Mouse (Mus musculus) ovary, postnatal 36 days (tissue): Measurements from ENCODE around the gene Cacnb4.

ENCODE experiments used
- DNase-seq: peaks from one replicate; pipeline ENCODE4 v3.0.0; 2022; ENCODE audit warnings: low spot score, mixed read lengths

Gene Cacnb4

DNA sequence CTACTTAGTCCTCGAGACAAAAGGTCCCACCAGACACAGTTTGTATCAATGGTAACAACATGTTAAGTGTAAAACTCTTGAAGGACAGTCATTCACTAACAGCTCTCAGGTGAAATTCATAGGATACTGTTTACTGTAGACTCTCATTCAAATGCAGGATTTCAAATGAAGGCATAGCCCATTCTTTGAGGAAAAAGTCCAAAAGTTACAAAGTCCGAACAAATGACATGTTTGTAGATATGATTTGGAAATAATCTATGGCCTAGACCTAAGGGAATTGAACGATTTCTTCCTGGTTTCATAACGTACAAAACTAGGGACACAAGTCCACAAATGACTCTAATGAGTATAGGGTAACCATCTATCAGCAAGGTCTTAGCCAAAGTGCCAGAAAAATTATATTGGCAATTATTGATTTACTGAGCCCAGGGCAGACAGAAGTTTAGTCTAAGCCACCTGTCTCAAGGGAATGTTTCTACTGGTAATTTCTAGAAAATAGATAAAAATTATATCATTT lies 206.5 kb downstream of the Cacnb4 start:
- DNase-seq: no peak

DNA sequence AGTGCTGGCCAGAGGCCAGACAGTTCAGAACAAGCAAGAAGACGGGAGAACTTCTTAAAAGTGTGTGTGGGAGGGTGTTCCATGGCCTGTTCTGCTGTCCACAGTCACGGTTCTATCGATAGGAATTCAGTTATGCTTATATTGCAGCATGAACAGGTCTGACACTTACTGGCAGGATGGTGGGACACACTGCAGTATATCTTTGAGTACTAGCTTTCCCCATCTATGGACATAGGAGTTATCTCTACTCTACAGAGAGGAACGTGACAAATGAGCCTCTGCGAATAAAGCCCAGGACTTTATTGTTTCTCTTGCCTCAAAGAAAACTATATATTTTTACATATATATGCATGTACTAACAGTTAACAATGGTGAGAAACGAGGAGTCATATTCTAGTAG lies 209.0 kb downstream of the Cacnb4 start:
- no peak for DNase-seq

DNA sequence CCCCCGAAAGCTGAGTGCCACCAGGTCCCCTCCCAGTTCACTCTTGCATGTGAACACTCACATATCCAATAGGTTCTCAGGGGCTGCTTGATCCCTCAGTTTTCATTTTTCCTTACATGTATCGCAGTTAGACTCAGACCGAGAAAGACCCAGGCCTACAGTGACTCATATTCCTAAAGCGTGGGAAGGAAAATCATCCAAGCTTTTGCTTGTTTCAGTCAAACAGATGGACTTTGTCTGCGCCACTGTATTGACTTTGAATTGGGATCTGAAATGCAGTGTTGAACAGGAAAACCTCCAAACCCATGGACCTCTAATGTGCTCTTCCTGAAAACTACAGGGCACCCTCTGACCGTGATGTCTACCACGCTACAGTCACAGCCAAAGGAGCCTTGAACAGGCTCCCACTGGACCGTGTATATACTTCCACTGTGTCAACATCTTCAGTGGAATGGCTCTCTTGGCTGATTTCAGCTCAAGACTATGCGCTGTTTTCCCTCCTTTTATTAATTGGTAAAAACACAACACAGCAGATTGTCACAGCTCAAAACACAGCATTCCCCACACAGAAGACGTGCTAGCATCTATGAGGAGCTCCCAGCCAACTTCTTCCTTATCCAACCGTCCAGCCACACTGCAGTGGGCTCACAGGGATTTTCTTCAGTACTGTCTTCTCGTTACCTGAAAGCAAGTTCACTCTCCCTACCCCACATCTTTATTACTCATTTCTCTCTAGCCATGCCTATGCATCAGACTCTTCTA lies 215.2 kb downstream of the Cacnb4 start:
- DNase-seq: no peak

DNA sequence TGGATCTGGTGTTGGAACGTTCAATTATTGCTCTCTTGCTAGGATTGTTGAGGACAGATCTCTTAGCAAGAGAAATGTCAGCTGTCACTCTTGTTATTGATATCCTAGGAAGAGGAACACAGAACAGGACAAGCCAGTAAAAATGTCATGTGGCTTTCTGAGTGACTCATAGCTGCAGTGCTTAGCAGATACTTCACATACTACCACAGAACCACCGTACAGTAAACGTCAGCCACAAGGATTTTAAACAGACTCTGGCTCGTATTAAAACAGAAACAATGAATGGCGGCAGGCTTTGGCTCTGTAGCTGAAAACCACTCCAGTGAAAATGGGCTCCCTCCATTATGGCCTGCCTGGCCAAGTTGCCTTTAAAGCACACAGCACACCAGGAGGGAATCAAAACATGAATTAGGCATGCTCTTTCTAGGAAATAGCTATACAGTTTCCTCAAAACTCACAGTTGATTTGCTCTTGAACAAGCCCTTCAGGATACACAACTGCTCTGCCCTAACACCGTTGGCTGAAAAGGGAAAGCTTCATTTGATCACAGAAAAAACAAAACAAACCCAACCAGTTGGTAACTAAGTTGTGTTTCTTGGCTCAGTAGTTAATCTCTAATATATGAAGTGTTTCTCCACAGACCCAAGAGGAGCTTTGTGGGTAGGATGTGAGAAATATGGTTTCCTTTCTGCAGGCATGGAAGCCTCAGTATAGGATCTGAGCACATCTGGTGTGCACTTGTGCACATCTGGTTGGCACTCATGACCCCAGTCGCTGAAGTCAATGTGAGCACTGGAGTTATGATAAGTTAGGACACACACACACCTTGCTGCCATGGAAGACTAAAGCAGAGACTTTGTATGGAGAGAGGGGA lies 220.8 kb downstream of the Cacnb4 start:
- DNase-seq: no peak

DNA sequence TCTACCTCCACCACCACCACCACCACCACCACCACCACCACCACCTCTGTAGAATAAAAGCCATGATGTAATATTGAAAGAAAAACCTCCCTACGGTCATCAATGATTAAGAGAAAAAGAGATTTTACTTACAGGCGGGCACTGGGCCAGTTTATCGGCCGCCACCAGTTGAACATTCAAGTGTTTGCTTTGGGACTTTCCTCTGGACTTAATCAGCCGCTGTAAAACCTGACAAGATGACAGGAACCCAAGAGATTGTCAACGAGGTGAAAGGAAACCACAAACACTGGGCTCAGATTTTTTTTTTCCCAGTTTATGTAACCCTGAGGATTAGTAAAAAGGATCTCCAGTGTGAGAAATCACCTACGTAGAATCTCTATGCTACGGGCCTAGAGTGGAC lies 226.8 kb downstream of the Cacnb4 start:
- no peak for DNase-seq

DNA sequence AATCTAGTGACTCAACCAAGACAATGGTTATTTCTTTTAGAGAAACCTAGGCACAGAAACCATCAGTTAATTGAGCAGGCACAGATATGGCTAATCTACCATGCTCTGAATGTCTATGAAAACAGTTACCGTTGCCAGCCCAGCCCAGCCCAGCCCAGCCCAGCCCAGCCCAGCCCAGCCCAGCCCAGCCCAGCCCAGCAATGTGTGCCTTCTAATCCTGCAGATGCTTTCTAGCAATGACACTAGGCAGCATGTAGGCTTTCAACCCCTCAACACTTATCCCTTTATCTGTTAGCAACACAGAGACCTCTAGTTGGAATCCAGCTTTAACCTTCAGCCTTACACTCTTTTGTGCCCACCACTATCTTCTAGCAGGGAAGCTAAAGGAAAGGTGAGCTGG lies 227.7 kb downstream of the Cacnb4 start:
- DNase-seq: no peak

- no peak for DNase-seq
Observed at GRCm38 (mm10) chr2:52446648-52447047, 230.0 kb downstream of the Cacnb4 start.

DNA sequence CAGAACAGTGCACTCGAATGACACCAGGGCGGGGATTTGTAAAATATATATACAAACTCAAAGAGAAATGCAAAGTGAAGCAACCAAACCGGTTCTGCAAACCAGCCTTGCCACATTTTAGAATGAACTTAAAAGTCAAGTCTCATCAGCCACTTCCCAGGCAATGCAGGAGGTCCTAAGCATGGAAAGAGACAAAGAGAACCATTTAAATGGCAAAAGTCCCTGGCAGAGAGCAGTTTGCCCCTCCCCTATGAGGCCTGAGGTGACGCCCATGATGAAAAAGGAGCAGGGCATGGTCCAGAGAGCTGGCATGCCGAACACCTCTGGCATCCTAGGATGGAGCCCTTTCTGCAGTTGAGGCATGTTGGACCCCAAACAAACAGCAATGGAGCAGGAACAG lies 234.5 kb downstream of the Cacnb4 start:
- DNase-seq: no peak

GRCm38 (mm10) chr2:52440420-52441015 lies 236.1 kb downstream of the Cacnb4 start:
- DNase-seq: no peak

GRCm38 (mm10) chr2:52438437-52438836 lies 238.2 kb downstream of the Cacnb4 start:
- no peak for DNase-seq

DNA sequence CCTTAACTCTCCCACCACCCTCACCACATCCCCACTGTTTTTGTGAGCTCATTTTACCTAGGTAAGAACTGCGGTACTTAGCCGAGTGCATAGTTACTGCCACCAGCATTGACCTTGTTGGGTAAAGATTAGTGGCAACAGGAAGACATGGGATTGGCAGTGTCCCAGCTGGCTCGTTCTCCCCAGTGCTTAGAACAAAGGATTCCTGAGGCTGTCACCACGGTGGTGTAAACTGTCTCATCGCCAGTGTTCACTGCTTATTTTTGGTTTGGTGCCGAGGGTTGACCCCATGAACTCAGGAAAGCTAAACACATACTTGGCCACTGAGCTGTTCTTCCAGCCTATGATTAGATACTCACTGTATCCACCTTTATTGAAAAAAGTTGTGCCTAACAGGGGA lies 238.6 kb downstream of the Cacnb4 start:
- DNase-seq: peak; percentile 68

GRCm38 (mm10) chr2:52435919-52436632 lies 240.6 kb downstream of the Cacnb4 start:
- DNase-seq: no peak

- no peak for DNase-seq
Observed at GRCm38 (mm10) chr2:52433365-52433764, 243.3 kb downstream of the Cacnb4 start.

DNA sequence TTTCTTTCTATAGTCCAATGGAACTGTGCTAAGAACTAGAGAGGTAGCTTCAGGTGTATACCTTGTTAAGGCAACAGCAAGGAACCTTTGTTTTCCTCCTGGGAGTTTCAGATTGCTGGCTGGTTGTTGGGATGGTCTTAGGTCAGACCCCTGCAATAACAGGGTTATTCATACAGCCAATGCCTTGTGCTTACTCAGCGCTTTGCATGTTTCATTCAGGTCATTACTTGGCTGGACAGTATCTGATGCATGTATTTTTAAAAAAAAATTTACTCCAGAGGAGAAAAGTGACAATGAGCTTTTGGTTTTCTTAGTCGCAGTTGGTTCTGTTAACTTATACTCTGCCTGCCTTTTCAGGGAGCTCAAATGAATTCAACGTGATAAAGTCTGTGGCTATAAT lies 249.2 kb downstream of the Cacnb4 start:
- DNase-seq: no peak

GRCm38 (mm10) chr2:52426041-52426440 lies 250.6 kb downstream of the Cacnb4 start:
- DNase-seq: no peak

DNA sequence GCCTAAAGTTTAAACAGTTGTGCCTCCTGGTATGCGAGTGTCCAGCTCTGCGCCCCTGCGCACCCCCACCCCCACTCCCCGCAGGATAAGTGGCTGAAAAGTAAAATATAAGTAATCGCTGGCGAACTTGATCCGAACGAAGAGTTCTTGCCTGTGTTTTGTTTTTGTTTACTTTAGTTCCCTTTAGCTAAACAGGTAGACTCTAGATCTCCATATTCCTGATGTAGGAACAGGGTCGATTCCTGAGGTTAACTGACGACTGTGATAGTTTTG lies 251.2 kb downstream of the Cacnb4 start:
- no peak for DNase-seq

GRCm38 (mm10) chr2:52424747-52425522 lies 251.7 kb downstream of the Cacnb4 start, which contains the start of gene Arl5a:
Gene Arl5a (minus strand): TSS chr2:52424901.
- DNase-seq: peak; percentile 98

- no peak for DNase-seq
Observed at GRCm38 (mm10) chr2:52424248-52424728, 252.3 kb downstream of the Cacnb4 start.

DNA sequence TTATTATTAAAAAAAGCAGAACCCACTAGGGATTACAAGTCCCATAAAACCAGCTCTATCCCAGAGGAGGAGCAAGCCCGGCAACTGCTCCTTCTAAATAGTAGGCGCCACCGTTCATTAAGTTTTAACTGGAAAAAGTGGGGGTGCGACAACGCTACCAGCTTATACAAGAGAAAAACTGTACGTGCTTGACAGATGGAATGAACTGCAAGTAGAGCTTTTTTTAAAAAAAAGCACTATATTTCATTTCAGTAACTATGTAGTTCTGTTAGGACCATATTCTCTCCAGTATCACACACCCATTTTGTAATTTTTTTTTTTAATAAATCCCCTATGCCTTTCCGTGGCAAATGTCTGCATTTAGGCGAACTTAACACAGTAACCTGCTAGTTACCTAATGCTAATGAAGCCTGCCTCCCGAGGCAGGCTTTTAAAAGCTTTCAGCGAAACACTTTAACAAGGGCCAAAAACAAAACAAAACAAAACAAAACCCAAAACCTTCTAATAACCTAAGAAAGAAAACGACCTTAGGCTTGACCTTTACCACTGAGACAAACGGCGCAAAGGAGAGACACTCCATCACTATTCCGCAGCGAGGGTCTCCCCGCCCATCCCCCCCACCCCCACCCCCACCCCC lies 252.9 kb downstream of the Cacnb4 start:
- no peak for DNase-seq

GRCm38 (mm10) chr2:52422871-52423610 lies 253.6 kb downstream of the Cacnb4 start:
- no peak for DNase-seq
